Mouse (Mus musculus): ENCODE measurements around the gene Cdan1. TPM values are rescaled to one million over a fixed set of nuclear protein-coding genes. Genes with fewer than 3 reads are reported as not detected.

The Cdan1 gene
- polyA plus RNA-seq, 1 experiment, result 51.4 TPM

GRCm38 (mm10) chr2:120845280-120845679 is 4.6 kb downstream of the Cdan1 start:
- no peak overlapping the region for H3K4me3 ChIP-seq (ENCODE audit: control insufficient read depth, low read depth, low read length)
- H3K4me1 ChIP-seq (ENCODE audit: control insufficient read depth, insufficient read depth, low read length), result no peaks in the 10 kb centered on the region
- no peaks in the 10 kb centered on the region for H3K36me3 ChIP-seq (ENCODE audit: control insufficient read depth, insufficient read depth, low read length)
- TF ChIP-seq POLR2A (IDR thresholded peaks at IDR 0.05; ENCODE audit: control insufficient read depth, low read depth, low read length) (no peak), CTCF (IDR thresholded peaks at IDR 0.05; ENCODE audit: control insufficient read depth, insufficient read depth, insufficient replicate concordance, low read depth, low read length) (no peak)
- H3K27ac ChIP-seq (ENCODE audit: control insufficient read depth, insufficient read depth, low read depth, low read length), result no peak overlapping the region
- H3K27me3 ChIP-seq (ENCODE audit: control insufficient read depth, insufficient read depth, low read length), result no peaks in the 10 kb centered on the region

DNA sequence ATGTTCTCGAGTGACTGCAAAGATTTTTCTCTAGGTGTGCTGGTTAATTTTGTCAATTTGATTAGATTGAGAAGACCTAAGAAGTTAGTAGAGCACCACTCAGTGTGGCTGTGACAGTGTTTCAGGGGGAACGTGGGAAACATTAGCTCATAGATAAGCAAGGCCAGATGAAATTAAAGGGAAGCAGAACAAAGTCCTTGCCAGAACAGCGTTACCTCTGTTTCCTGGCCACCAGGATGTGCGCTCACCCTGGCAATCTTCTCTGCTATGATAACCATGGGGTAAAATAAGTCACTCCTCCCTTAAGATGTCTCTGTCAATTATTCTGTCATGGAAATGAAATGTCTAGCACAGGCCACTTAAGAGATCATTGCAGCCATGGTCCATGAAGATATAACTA is 5.9 kb downstream of the Cdan1 start:
- H3K4me1 ChIP-seq (ENCODE audit: control insufficient read depth, insufficient read depth, low read length), result no peaks in the 10 kb centered on the region

GRCm38 (mm10) chr2:120841211-120841610 is 8.7 kb downstream of the Cdan1 start:
- TF ChIP-seq POLR2A (IDR thresholded peaks at IDR 0.05; ENCODE audit: control insufficient read depth, low read depth, low read length), result no peak
- no peak for TF ChIP-seq CTCF (IDR thresholded peaks at IDR 0.05; ENCODE audit: control insufficient read depth, insufficient read depth, insufficient replicate concordance, low read depth, low read length)
- H3K27me3 ChIP-seq (ENCODE audit: control insufficient read depth, insufficient read depth, low read length), result no peaks in the 10 kb centered on the region
- H3K4me1 ChIP-seq (ENCODE audit: control insufficient read depth, insufficient read depth, low read length), result no peaks in the 10 kb centered on the region
- no peaks in the 10 kb centered on the region for H3K36me3 ChIP-seq (ENCODE audit: control insufficient read depth, insufficient read depth, low read length)
- no peak overlapping the region for H3K27ac ChIP-seq (ENCODE audit: control insufficient read depth, insufficient read depth, low read depth, low read length)
- no peak overlapping the region for H3K4me3 ChIP-seq (ENCODE audit: control insufficient read depth, low read depth, low read length)

More for the DNA sequence above, 5.9 kb downstream of the Cdan1 start:
- H3K27me3 ChIP-seq (ENCODE audit: control insufficient read depth, insufficient read depth, low read length), result no peaks in the 10 kb centered on the region
- H3K4me3 ChIP-seq (ENCODE audit: control insufficient read depth, low read depth, low read length), result no peak overlapping the region
- H3K36me3 ChIP-seq (ENCODE audit: control insufficient read depth, insufficient read depth, low read length), result no peaks in the 10 kb centered on the region
- TF ChIP-seq CTCF (IDR thresholded peaks at IDR 0.05; ENCODE audit: control insufficient read depth, insufficient read depth, insufficient replicate concordance, low read depth, low read length) (no peak), POLR2A (IDR thresholded peaks at IDR 0.05; ENCODE audit: control insufficient read depth, low read depth, low read length) (no peak)
- no peak overlapping the region for H3K27ac ChIP-seq (ENCODE audit: control insufficient read depth, insufficient read depth, low read depth, low read length)

- H3K36me3 ChIP-seq (ENCODE audit: control insufficient read depth, insufficient read depth, low read length), result no peaks in the 10 kb centered on the region
- H3K27ac ChIP-seq (ENCODE audit: control insufficient read depth, insufficient read depth, low read depth, low read length), result no peak overlapping the region
- no peak overlapping the region for H3K4me3 ChIP-seq (ENCODE audit: control insufficient read depth, low read depth, low read length)
- H3K4me1 ChIP-seq (ENCODE audit: control insufficient read depth, insufficient read depth, low read length), result no peaks in the 10 kb centered on the region
- H3K27me3 ChIP-seq (ENCODE audit: control insufficient read depth, insufficient read depth, low read length), result no peaks in the 10 kb centered on the region
- TF ChIP-seq CTCF (IDR thresholded peaks at IDR 0.05; ENCODE audit: control insufficient read depth, insufficient read depth, insufficient replicate concordance, low read depth, low read length) (no peak), POLR2A (IDR thresholded peaks at IDR 0.05; ENCODE audit: control insufficient read depth, low read depth, low read length) (no peak)
These were observed 14.8 kb downstream of the Cdan1 start for GRCm38 (mm10) chr2:120835167-120835566.

GRCm38 (mm10) chr2:120826936-120827638 is 22.8 kb downstream of the Cdan1 start:
- Histone ChIP-seq H3K36me3 (ENCODE audit: control insufficient read depth, insufficient read depth, low read length) (no peaks in the 10 kb centered on the region; the same call in 1 of the 2 replicates), H3K27ac (ENCODE audit: control insufficient read depth, insufficient read depth, low read depth, low read length) (no peak overlapping the region), H3K4me3 (ENCODE audit: control insufficient read depth, low read depth, low read length) (no peak overlapping the region), H3K27me3 (ENCODE audit: control insufficient read depth, insufficient read depth, low read length) (no peaks in the 10 kb centered on the region), H3K4me1 (ENCODE audit: control insufficient read depth, insufficient read depth, low read length) (no peaks in the 10 kb centered on the region)
- TF ChIP-seq POLR2A (IDR thresholded peaks at IDR 0.05; ENCODE audit: control insufficient read depth, low read depth, low read length) (no peak), CTCF (IDR thresholded peaks at IDR 0.05; ENCODE audit: control insufficient read depth, insufficient read depth, insufficient replicate concordance, low read depth, low read length) (no peak)

DNA sequence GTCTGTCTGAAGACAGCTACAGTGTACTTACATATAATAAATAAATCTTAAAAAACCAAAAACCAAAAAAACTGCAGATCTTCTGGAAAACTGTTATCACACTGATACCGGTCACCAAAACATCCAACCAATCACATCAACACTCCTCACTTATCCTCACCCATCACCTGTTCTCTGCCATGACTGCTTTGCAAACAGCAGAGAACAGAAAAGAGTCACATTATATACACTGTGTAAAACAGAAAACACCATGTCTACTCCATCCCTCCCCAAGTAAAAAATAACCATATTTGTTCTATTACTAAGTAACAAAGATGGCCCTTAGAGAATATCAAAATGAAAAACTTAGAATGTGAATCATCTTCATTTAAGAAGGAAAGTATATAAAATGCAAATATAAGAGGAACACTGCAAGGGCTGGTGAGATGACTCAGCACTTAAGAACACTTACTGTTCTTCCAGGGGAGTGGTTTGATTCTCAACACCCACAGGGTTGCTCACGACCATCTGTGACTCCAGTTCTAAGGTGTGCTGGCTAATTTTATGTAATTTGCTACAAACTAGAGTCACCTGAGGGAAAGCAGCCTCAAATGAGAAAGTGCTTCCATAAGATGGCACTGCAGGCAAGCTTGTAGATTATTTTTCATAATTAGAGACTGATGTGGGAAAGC is 79.5 kb downstream of the Cdan1 start:
- TF ChIP-seq CTCF (IDR thresholded peaks at IDR 0.05; ENCODE audit: control insufficient read depth, insufficient read depth, insufficient replicate concordance, low read depth, low read length), result no peak
- no peak for TF ChIP-seq POLR2A (IDR thresholded peaks at IDR 0.05; ENCODE audit: control insufficient read depth, low read depth, low read length)
- no peaks in the 10 kb centered on the region for H3K36me3 ChIP-seq (ENCODE audit: control insufficient read depth, insufficient read depth, low read length)

GRCm38 (mm10) chr2:120761922-120762321 is 88.0 kb downstream of the Cdan1 start:
- no peak overlapping the region for H3K4me3 ChIP-seq (ENCODE audit: control insufficient read depth, low read depth, low read length)
- no peaks in the 10 kb centered on the region for H3K4me1 ChIP-seq (ENCODE audit: control insufficient read depth, insufficient read depth, low read length)
- peaks cover 3% of the 10 kb centered on the region; the same call in 1 of the 2 replicates for H3K36me3 ChIP-seq (ENCODE audit: control insufficient read depth, insufficient read depth, low read length)
- no peak overlapping the region for H3K27ac ChIP-seq (ENCODE audit: control insufficient read depth, insufficient read depth, low read depth, low read length)
- no peaks in the 10 kb centered on the region for H3K27me3 ChIP-seq (ENCODE audit: control insufficient read depth, insufficient read depth, low read length)
- TF ChIP-seq POLR2A (IDR thresholded peaks at IDR 0.05; ENCODE audit: control insufficient read depth, low read depth, low read length), result no peak
- TF ChIP-seq CTCF (IDR thresholded peaks at IDR 0.05; ENCODE audit: control insufficient read depth, insufficient read depth, insufficient replicate concordance, low read depth, low read length), result no peak

More for the DNA sequence above, 79.5 kb downstream of the Cdan1 start:
- Histone ChIP-seq H3K4me3 (ENCODE audit: control insufficient read depth, low read depth, low read length) (no peak overlapping the region), H3K27me3 (ENCODE audit: control insufficient read depth, insufficient read depth, low read length) (no peaks in the 10 kb centered on the region), H3K27ac (ENCODE audit: control insufficient read depth, insufficient read depth, low read depth, low read length) (no peak overlapping the region), H3K4me1 (ENCODE audit: control insufficient read depth, insufficient read depth, low read length) (no peaks in the 10 kb centered on the region)
